Comparison of ENCODE assay signal across 8 mouse cellular contexts in genomic region chr11:73159957-73160810, GRCm38 (mm10). TPM values are rescaled to one million over a fixed set of nuclear protein-coding genes. Genes with fewer than 3 reads are reported as not detected.
A peak's percentile ranks its signal among the peaks of the same experiment; 100 is the strongest.
DNase-seq lines count a peak whose midpoint lies in the region; ATAC-seq and TF ChIP-seq lines count a peak whose summit lies in the region.

Gene P2rx5 (plus strand): TSS chr11:73160421.

- H3K27ac ChIP-seq in thymus, adult 2 months (ENCODE audit: control insufficient read depth, insufficient read depth, low read length), result no peak within 1 kb of the TSS
- peak within 1 kb of the TSS; percentile 11 to 67; a peak in 3 of 4 replicates for H3K27ac ChIP-seq in heart, embryonic 14.5 days (replicated peaks in 1 of 2; ENCODE audit: control insufficient read depth in 1 of 2, insufficient read depth in 1 of 2, low read depth in 2 of 2, low read length in 2 of 2)
- no peak within 1 kb of the TSS for H3K27ac ChIP-seq in kidney, embryonic 15.5 days
- H3K27ac ChIP-seq in stomach, postnatal 0 days (replicated peaks), result no peak within 1 kb of the TSS

- H3K9ac ChIP-seq in heart, embryonic 14.5 days (ENCODE audit: low read length), result peak within 1 kb of the TSS; percentile 76
- peak within 1 kb of the TSS; percentile 49 for H3K9ac ChIP-seq in kidney, embryonic 15.5 days
- H3K9ac ChIP-seq in stomach, postnatal 0 days (ENCODE audit: low read length), result peak within 1 kb of the TSS; percentile 51; the same call in 1 of the 2 replicates

- no peaks in the 10 kb centered on the region for H3K4me1 ChIP-seq in thymus, adult 2 months (replicated peaks; ENCODE audit: control insufficient read depth, insufficient read depth, low read length)
- peaks cover 3 to 17% of the 10 kb centered on the region in 2 experiments for H3K4me1 ChIP-seq in heart, embryonic 14.5 days (ENCODE audit: control insufficient read depth in 2 of 2, insufficient read depth in 2 of 2, low read length in 2 of 2)
- peaks cover 16% of the 10 kb centered on the region for H3K4me1 ChIP-seq in kidney, embryonic 15.5 days
- no peaks in the 10 kb centered on the region; the same call in 1 of the 2 replicates for H3K4me1 ChIP-seq in stomach, postnatal 0 days (replicated peaks; ENCODE audit: control insufficient read depth, insufficient read depth)

- no peak for TF ChIP-seq CTCF in thymus, adult 2 months (IDR thresholded peaks at IDR 0.05; ENCODE audit: borderline replicate concordance, control insufficient read depth, extremely low read depth, insufficient read depth, low read length, poor library complexity)
- no peak for TF ChIP-seq CTCF in stomach, postnatal 0 days (IDR thresholded peaks at IDR 0.05; ENCODE audit: low read depth)

- H3K36me3 ChIP-seq in thymus, adult 2 months (ENCODE audit: control insufficient read depth, insufficient read depth, low read length), result no peaks in the 10 kb centered on the region
- H3K36me3 ChIP-seq in heart, embryonic 14.5 days (ENCODE audit: control insufficient read depth, insufficient read depth, low read length), result no peaks in the 10 kb centered on the region
- H3K36me3 ChIP-seq in kidney, embryonic 15.5 days, result no peaks in the 10 kb centered on the region
- no peaks in the 10 kb centered on the region for H3K36me3 ChIP-seq in stomach, postnatal 0 days (ENCODE audit: control insufficient read depth, insufficient read depth, low read length)

- TF ChIP-seq EP300 in stomach, postnatal 0 days (optimal IDR thresholded peaks at IDR 0.05), result no peak

- H3K4me2 ChIP-seq in heart, embryonic 14.5 days (ENCODE audit: low read length), result peak within 1 kb of the TSS; percentile 94
- H3K4me2 ChIP-seq in kidney, embryonic 15.5 days, result peak within 1 kb of the TSS; percentile 87
- peak within 1 kb of the TSS; percentile 67 for H3K4me2 ChIP-seq in stomach, postnatal 0 days (replicated peaks; ENCODE audit: low read depth)

- peak; percentile 72 for ATAC-seq in heart, embryonic 14.5 days (ENCODE audit: insufficient number of reproducible peaks, insufficient read depth, low FRiP score, low read depth)
- peak; percentile 79 for ATAC-seq in kidney, embryonic 15.5 days (replicated peaks; ENCODE audit: low FRiP score)
- 0 out of 2 replicates have a peak, but pooled peaks have one; percentile 40 for ATAC-seq in stomach, postnatal 0 days (ENCODE audit: low FRiP score, low TSS enrichment)

- no peak for DNase-seq in thymus, adult 2 months
- no peak for DNase-seq in thymus, postnatal 25 days
- DNase-seq in embryo, embryonic 11 days, result peak; percentile 78
- peak; percentile 54 for DNase-seq in lung, postnatal 36 days
- peak; percentile 58 for DNase-seq in stomach, postnatal 0 days (ENCODE audit: low spot score)
- DNase-seq in T-cell, adult 2 months (ENCODE audit: low spot score), result no peak

- no peaks in the 10 kb centered on the region; the same call in 1 of the 2 replicates for H3K27me3 ChIP-seq in thymus, adult 2 months (ENCODE audit: control insufficient read depth, insufficient read depth, low read length)
- H3K27me3 ChIP-seq in heart, embryonic 14.5 days (ENCODE audit: control insufficient read depth, insufficient read depth, low read length), result peaks cover 16% of the 10 kb centered on the region
- peaks cover 33% of the 10 kb centered on the region for H3K27me3 ChIP-seq in kidney, embryonic 15.5 days
- no peaks in the 10 kb centered on the region for H3K27me3 ChIP-seq in stomach, postnatal 0 days (ENCODE audit: control insufficient read depth, insufficient read depth, low read length)

- TF ChIP-seq POLR2A in thymus, adult 2 months (IDR thresholded peaks at IDR 0.05; ENCODE audit: control insufficient read depth, extremely low read depth, insufficient read depth, low read length, poor library complexity), result no peak

- WGBS in thymus, adult 2 months, result 6% methylated on average over 49 of the region's 49 CpGs
- WGBS in heart, embryonic 14.5 days, result 3% methylated on average over 49 of the region's 49 CpGs
- WGBS in kidney, embryonic 15.5 days, result 3% methylated on average over 49 of the region's 49 CpGs
- 4% methylated on average over 49 of the region's 49 CpGs for WGBS in stomach, postnatal 0 days

- 0 out of 2 replicates have a peak within 1 kb of the TSS, but pooled peaks have one; percentile 4 for H3K4me3 ChIP-seq in thymus, adult 2 months (ENCODE audit: control insufficient read depth, insufficient read depth, low read length)
- H3K4me3 ChIP-seq in heart, embryonic 14.5 days (ENCODE audit: control insufficient read depth in 1 of 2, insufficient read depth in 1 of 2, low read depth in 1 of 2, low read length in 2 of 2), result peak within 1 kb of the TSS; percentile 43 to 55
- peak within 1 kb of the TSS; percentile 48 for H3K4me3 ChIP-seq in kidney, embryonic 15.5 days (replicated peaks)
- peak within 1 kb of the TSS; percentile 41 for H3K4me3 ChIP-seq in stomach, postnatal 0 days (ENCODE audit: low read depth, low read length)

- no peaks in the 10 kb centered on the region for H3K9me3 ChIP-seq in heart, embryonic 14.5 days (ENCODE audit: control insufficient read depth, low read length)
- no peaks in the 10 kb centered on the region for H3K9me3 ChIP-seq in kidney, embryonic 15.5 days (replicated peaks)
- no peaks in the 10 kb centered on the region for H3K9me3 ChIP-seq in stomach, postnatal 0 days (ENCODE audit: control insufficient read depth, low read length)

RNA-seq across cellular contexts. Expression of gene P2rx5, which starts in this region (rescaled TPM):
- polyA plus RNA-seq in thymus, adult 2 months (2012; rRNA removed), result 1.9 and 2.0 TPM in 2 replicates
- 1.3 and 1.6 TPM in 2 replicates for polyA plus RNA-seq in heart, embryonic 14.5 days (2014; fragmentation: Nextera tagmentation; extraction: Ambion mirVana)
- 0.47 and 0.50 TPM in 2 replicates for polyA plus RNA-seq in kidney, embryonic 15.5 days (2015; fragmentation: Nextera tagmentation; extraction: Ambion mirVana)
- 0.44 and 0.48 TPM in 2 replicates for polyA plus RNA-seq in stomach, postnatal 0 days (2015; fragmentation: Nextera tagmentation; extraction: Ambion mirVana)

Comparison
In these comparisons a context has a peak if more than half of its experiments do, and no peak if none do; other contexts are left out.
1. Peak in ATAC-seq, H3K4me3 ChIP-seq, H3K9ac ChIP-seq and H3K4me2 ChIP-seq in kidney, embryonic 15.5 days; RNA of the gene not detected or under 1 TPM.
2. Peak in DNase-seq, ATAC-seq, H3K4me3 ChIP-seq, H3K9ac ChIP-seq and H3K4me2 ChIP-seq in stomach, postnatal 0 days; RNA of the gene not detected or under 1 TPM.
3. DNase-seq: peak in embryo, embryonic 11 days (single experiment) and lung, postnatal 36 days (single experiment); none in thymus, adult 2 months (single experiment), thymus, postnatal 25 days (single experiment) and T-cell, adult 2 months (single experiment).
4. H3K27ac ChIP-seq: peak in heart, embryonic 14.5 days (2 of 2); none in thymus, adult 2 months (single experiment), kidney, embryonic 15.5 days (single experiment) and stomach, postnatal 0 days (single experiment).
5. Peak in every context shown above with its lines, with median percentiles within 50 percentile points of each other: H3K4me3 ChIP-seq, ATAC-seq, H3K4me2 ChIP-seq and H3K9ac ChIP-seq.